Mouse (Mus musculus) right cerebral cortex, postnatal 36 days (tissue): ENCODE results near the gene Ifnl2.

Experiments
- DNase-seq, 2 experiments: peaks; one replicate each; pipeline ENCODE4 v3.0.0; 2022; ENCODE audit warnings: low spot score in 2 of 2, mixed read lengths in 1 of 2

Ifnl2 gene

DNA sequence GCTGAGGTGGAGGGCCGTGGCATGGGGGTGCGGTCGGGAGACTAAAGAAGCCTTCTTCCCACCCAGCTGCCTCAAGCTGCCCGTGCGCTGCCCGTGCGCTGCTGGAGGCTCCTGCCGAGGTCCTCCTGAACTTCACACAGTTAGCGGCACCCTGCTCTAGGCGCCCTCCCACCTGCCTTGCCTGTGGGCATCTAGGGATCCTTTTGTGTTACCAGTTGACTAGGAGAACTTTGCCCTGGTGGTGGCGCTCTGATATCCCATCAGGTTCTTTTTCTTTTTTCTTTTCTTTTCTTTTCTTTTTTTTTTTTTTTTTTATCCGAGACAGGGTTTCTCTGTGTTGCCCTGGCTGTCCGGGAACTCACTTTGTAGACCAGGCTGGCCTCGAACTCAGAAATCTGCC, 19.4 kb downstream of the Ifnl2 start:
- DNase-seq = no peak

DNA sequence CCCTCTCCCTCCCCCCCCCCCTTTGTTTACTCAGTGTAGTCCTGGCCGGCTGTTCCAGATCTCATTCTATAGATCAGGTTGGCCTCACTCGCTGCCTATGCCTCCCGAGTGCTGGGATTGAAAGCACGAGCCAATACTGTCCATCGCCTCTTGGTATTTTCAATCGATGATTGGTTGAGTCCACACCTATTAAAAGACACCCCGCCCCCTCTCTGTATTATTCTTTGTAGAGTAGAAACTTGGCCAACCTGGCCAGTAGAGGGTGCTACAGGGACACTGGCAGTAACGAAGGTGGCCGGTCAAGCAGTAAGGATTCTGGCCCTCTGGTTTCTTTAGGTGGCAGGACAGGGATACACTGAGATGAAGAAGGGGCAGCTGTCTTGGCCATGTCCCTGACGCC, 19.8 kb downstream of the Ifnl2 start:
- peak in 1 of 2 experiments; percentile 14 for DNase-seq

DNA sequence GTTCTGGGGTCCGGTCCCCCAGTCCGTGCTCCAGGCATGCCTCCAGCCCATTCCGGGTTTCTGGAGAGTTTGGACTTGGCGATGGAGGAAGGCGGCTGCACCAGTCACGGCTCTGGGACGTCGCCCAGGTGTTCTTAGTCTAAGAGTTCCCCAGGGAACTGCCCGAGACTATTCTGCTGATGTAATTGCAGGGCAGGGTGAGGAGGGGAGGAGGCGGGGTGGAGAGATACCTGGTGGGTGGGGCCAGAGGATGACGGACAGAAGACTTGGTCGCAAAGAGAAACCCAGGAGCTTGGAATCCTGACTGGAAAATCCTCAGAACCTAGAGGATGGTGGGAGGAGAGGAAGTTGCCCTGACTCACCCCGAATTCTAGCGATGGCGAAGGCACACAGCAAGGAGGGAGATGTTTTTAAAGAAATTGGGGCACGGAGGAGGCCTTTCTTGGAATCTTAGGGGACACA, 22.2 kb downstream of the Ifnl2 start:
- peak; percentile 27 to 57 for DNase-seq

DNA sequence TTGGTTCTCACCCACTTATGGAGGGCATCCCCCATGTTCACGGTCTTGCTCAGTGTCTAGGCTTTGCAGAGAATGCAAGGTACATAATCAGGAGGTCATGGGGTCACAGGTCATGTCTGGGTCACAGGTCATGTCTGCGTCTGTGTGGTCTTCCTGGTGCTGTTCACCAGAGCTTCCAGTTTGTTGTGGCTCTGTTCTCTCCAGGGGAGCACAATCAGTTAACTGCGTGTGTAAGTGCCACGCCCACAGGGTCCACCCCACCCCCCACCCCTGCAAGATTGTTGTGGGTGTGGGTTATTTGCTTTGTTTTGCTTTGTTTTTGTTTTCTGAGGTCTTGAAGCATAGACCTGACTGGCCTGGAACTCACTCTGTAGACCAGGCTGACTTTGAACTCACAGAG, 26.1 kb downstream of the Ifnl2 start:
- no peak for DNase-seq

DNA sequence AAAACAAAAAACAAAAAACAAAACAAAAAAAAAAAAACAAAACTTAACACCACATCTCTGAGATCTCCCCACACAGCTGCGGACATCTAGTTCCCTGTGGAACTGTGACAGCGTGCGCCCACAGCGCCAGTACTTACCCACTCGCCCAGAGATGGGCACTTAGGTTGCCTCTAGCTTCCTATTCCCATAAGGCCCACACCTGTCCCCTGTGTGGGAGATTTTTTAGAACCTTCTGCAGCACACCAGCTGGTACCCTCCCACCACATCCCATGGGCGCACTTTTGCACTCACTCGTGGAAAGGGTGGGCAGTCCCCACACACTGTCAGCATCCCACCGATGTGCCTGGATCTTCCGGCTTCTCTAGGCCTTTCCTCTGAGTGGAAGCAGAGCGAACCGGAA, 27.4 kb downstream of the Ifnl2 start:
- peak in 1 of 2 experiments; percentile 62 for DNase-seq

DNA sequence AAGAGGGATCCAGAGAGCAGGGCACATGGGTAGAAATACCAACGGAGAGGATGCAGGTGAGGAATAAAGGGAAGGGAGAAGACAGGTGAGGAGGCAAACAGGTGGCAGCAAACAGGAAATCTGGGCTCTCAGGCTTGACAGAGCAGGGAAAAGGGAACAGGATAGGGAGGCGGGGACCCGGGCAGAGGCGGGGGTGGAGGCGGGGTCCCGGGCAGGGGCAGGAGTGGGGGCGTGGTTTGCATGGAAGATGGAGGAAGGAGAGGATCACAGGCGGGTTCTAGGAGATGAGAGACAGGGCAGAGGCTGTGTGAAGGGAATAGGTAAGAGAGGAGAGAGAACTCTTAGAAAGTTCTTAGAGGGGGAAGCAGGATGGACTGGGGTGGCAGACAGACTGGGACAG, 31.4 kb downstream of the Ifnl2 start:
- no peak for DNase-seq

DNA sequence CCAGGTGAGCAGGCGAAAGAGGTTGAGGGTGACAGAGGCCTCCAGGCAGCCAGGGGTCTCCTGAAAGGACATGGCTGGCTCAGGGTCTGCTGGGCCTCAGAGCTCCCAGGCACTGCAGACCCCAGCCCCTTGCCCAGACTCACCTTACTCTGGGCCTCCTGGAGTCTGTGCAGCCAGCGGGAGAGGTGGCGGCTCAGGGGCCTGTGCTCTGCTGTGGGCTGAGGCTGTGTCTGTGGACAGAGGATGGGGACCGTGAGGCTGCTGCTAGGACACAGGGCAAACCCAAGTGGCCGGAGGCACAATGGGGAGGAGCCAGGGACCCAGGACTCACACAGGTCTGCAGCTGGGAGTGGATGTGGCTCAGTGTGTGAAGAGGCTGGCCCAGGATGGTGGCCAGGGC, 32.9 kb downstream of the Ifnl2 start:
- no peak for DNase-seq

DNA sequence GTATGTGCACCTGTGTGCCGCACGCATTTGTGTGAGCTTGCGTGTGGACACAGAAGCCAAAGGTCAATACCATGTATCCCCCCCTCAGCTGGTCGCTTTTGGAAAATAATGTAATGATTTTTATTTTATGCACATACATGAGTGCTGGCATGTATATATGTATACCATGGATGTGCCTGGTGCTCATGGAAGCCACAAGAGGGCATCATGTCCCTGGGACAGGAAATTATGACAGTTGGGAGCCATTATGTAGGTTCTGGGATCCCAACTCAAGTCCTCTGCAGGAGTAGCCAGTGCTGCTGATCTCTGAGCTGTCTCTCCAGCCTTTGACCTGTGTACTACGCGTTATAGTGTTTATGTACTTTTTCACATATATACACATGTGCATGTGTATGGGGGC, 34.1 kb downstream of the Ifnl2 start:
- no peak for DNase-seq

DNA sequence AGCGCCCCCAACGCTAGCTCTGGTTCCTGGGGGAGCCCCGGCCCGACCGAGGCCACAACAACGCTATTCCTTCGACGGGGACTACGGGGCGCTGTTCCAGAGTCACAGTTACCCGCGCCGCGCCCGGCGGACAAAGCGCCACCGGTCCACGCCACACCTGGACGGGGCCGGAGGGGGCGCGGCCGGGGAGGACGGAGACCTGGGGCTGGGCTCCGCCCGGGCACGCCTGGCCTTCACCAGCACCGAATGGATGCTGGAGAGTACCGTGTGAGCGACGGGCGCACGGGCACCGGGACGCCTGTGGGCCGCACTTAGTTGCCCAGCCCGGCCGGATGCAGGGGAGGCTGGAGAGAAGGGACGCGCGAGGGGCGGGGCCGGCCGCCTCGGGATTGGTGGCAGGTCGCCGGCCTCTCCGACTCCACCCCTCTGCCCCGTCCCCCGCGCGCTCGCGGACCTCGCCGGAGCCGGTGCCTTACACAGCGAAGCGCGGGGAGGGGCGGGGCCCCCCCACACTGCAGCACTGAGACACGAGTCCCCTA, 43.0 kb downstream of the Ifnl2 start:
- no peak for DNase-seq

DNA sequence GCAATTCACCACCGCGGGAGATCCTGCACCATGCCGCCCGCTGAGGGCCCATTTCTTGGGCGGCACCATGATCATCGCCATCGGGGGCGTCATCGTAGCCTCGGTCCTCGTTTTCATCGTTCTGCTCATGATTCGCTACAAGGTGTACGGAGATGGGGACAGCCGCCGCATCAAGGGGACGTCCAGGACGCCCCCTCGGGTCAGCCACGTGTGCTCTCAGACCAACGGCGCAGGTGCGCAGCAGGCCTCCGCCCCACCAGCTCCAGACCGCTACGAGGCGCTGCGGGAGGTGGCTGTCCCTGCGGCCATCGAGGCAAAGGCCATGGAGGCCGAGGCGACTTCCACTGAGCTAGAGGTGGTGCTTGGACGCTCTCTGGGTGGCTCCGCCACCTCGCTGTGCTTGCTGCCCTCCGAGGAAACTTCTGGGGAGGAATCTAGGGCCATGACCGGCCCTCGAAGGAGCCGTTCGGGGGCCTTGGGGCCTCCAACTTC, 43.5 kb downstream of the Ifnl2 start:
- no peak for DNase-seq

DNA sequence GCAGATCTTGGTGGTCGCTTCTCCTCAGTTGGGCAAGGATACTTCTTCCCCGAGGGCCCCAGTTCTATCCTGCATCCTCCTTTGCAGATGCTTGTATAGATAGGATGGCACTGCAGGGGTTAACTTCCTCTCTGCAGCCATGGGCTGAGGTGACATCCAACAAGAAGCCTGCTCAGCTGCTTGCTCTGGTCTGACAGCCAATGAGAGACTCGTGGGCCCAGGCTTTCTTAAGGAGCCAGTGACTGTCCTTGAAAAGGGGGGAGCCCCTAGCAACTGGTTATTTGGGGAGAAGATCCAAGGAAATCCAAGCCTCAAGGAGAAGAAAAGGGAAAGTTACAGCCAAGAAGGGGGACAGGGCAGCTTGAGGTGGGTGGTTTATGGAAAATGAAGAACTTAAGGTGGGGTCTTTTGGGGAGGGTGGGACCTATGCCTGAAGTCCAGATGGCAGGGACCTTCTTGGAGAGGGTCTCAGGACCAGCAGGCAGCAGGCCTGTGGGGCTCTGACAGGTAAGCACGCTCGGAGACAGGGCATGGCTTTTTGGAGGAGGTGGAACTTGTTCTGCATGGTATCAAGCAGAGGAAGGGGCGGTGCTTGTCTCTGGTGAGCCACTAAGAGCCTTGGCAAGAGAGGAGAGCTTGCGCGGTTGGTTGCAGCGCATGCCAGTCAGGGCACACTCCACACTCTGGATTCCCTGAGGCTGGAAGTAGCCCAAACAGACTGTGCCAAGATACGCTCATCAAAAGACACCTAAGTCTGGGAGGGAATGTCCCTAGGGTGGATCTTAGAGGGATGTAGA, 45.6 kb downstream of the Ifnl2 start:
- peak; percentile 94 to 95 for DNase-seq

DNA sequence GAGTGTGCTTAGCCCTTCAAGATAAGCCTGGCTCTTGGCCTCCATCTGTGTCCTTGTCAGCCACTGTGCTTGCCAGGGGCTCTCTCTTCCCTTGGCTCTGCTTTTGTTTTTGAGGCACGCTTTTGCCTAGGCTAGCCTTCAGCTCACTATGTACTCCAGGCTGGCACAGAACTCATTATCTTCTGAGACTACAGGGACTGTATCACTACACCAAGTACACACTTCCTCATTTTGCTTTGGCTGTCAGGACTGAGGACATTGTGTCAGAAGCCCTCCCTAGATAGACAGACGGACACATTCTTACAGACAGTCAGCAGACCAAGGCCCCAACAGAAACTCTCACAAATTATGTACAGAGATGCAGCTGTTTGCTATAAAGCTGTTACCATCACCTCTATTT, 47.5 kb downstream of the Ifnl2 start:
- DNase-seq = no peak

DNA sequence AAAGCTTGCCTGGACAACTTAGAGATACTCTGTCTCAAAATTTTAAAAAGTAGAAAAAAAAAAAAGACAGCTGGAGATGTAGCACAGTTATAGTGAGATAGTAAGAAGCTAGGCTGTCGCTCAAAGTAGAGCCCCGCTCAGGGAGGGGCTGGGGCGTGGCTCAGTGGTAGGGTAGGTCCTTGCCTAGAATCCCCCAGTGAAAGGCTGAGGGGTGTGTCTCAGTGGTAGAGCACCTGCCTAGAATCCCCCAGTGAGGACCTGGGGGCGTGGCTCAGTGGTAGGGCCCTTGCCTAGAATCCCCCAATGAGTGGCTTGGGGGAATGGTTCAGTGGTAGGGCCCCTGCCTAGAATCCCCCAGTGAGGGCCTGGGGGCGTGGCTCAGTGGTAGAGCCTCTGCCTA, 49.9 kb downstream of the Ifnl2 start:
- no peak for DNase-seq
